Mouse (Mus musculus) kidney, postnatal 10 days (tissue): ENCODE results near the gene Dnah11.
"Not testable (repeated sequence)": the region's sequence is repeated elsewhere in the genome, so short reads cannot be mapped to it uniquely, and the experiment has no call there.

Experiments used
- DNase-seq: peaks from one replicate; pipeline ENCODE4 v3.0.0; 2021; ENCODE audit warnings: mixed read lengths

Dnah11 gene

GRCm38 (mm10) chr12:117959213-117959612 is 239.6 kb downstream of the Dnah11 start:
- DNase-seq = no peak

- DNase-seq = no peak
These were observed 251.8 kb downstream of the Dnah11 start for GRCm38 (mm10) chr12:117946823-117947704.

- DNase-seq = peak; percentile 35
These were observed 256.9 kb downstream of the Dnah11 start for GRCm38 (mm10) chr12:117941947-117942346.

GRCm38 (mm10) chr12:117938214-117938613 is 260.6 kb downstream of the Dnah11 start:
- peak; percentile 39 for DNase-seq

GRCm38 (mm10) chr12:117932026-117932425 is 266.8 kb downstream of the Dnah11 start:
- DNase-seq = no peak

GRCm38 (mm10) chr12:117929768-117930167 is 269.1 kb downstream of the Dnah11 start:
- no peak for DNase-seq

- DNase-seq = no peak
These were observed 282.8 kb downstream of the Dnah11 start for GRCm38 (mm10) chr12:117915826-117916588.

GRCm38 (mm10) chr12:117914613-117915245 is 284.1 kb downstream of the Dnah11 start:
- no peak for DNase-seq

GRCm38 (mm10) chr12:117911396-117911795 is 287.4 kb downstream of the Dnah11 start:
- no peak for DNase-seq

- not testable (repeated sequence) for DNase-seq
These were observed 293.5 kb downstream of the Dnah11 start for GRCm38 (mm10) chr12:117905232-117905840.

- DNase-seq = no peak
These were observed 295.2 kb downstream of the Dnah11 start for GRCm38 (mm10) chr12:117903671-117904070.

- not testable (repeated sequence) for DNase-seq
These were observed 297.5 kb downstream of the Dnah11 start for GRCm38 (mm10) chr12:117901352-117901751.

- DNase-seq = not testable (repeated sequence)
These were observed 298.0 kb downstream of the Dnah11 start for GRCm38 (mm10) chr12:117900798-117901197.

- no peak for DNase-seq
These were observed 311.4 kb downstream of the Dnah11 start for GRCm38 (mm10) chr12:117887422-117887821.

GRCm38 (mm10) chr12:117884627-117885026 is 314.2 kb downstream of the Dnah11 start:
- no peak for DNase-seq

GRCm38 (mm10) chr12:117878341-117878740 is 320.5 kb downstream of the Dnah11 start:
- DNase-seq = no peak

- peak; percentile 11 for DNase-seq
These were observed 326.6 kb downstream of the Dnah11 start for GRCm38 (mm10) chr12:117872265-117872664.

GRCm38 (mm10) chr12:117867708-117868564 is 330.9 kb downstream of the Dnah11 start:
- DNase-seq = no peak

- DNase-seq = no peak
These were observed 336.2 kb downstream of the Dnah11 start for GRCm38 (mm10) chr12:117862655-117863054.

- no peak for DNase-seq
These were observed 337.6 kb downstream of the Dnah11 start for GRCm38 (mm10) chr12:117861249-117861648.

GRCm38 (mm10) chr12:117860840-117861239 is 338.0 kb downstream of the Dnah11 start:
- no peak for DNase-seq

- no peak for DNase-seq
These were observed 341.0 kb downstream of the Dnah11 start for GRCm38 (mm10) chr12:117857884-117858283.
